Mouse (Mus musculus): ENCODE data around the gene Unc5b.
"Not testable (repeated sequence)": the region's sequence is repeated elsewhere in the genome, so short reads cannot be mapped to it uniquely, and the experiment has no call there.

The Unc5b gene

DNA sequence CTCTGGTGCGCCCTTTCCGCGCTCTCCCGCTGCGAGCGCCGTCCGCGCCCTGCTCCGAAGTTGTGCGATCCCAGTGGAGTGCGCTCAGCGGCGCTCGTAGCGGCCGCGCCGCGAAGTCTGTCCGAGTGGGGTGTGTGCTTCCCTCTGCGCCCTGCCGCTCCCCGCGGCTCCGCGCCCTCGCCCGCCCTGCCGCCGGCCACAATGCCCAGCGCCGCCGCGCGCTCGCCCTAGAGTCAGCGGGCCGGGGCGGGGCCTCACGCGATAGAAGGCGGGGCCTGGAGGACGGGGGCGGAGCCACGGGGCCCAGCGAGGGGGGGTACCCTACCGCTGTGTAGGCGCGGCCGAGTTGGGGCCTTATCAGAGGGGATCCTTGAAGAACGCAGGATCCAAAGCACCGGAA is at the start of gene Unc5b:
Gene Unc5b (minus strand): TSS at position 203 of the 400 bp plus-strand sequence.
- no peak for DNase-seq (ENCODE audit: low read depth)

GRCm38 (mm10) chr10:60879817-60880216 is 48.4 kb upstream of the Unc5b start:
- DNase-seq (ENCODE audit: low read depth), result no peak

- no peak for DNase-seq (ENCODE audit: low read depth)
These were observed 45.7 kb upstream of the Unc5b start for GRCm38 (mm10) chr10:60877075-60877474.

DNA sequence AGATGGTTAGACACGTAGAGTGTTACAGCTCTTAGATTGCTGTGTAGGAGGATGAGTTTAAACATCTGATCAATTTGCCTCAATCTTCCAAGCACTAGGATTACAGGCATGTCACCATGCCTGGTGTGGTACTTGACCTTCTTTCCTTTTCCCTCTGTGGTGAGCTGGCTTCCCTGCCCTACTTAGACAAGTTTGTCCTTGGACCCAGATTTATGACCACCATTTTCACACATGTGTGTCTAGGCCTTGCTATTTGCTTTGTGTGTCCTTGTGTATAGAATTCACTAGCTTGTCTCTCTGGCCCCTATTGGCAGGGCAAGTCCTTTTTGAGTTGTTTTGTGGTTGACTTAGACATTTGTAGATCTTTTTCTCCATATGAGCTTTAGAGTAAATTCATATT is 43.6 kb upstream of the Unc5b start:
- no peak for DNase-seq (ENCODE audit: low read depth)

GRCm38 (mm10) chr10:60863318-60863717 is 31.9 kb upstream of the Unc5b start:
- no peak for DNase-seq (ENCODE audit: low read depth)

DNA sequence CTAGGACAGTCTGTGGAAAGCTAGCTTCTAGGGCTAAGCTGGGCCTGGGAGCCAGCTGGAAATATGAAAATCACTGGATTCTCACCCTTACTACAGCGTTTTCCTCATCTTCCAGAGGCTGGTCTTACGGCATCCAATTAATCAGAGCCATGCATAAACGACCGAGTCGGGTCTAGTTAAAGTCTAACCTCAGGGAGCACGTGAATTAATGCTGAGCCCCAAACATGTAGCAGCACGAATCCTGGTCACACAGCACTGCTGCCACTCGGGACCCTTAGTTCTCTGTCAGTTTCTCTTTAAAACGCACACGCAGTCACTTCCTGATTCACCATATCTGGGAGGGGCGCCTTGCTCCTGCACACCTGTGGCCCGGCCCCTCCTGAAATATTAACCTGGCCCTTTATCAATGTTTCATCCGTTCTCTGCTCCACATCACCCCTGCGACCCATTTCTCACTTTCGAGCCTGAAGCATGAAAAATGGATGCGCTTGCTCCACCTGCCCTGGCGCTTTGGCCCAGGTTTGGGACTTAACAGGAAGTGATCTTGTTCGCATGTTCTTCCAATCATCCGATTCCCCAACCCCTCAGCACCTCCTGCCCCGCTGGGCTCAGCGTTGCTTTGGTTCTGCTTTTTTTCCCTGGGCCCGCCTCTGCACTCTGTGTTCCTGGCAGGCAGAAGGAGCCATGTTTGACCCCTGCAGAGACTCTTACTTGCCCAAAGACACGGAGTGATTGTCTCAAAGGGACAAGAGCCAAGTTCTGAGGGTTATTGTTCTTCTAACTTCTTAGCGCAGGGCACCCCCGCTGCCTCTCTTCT is 31.3 kb upstream of the Unc5b start:
- no peak for DNase-seq (ENCODE audit: low read depth)

GRCm38 (mm10) chr10:60845271-60845670 is 13.9 kb upstream of the Unc5b start:
- not testable (repeated sequence) for DNase-seq (ENCODE audit: low read depth)

GRCm38 (mm10) chr10:60838816-60839215 is 7.4 kb upstream of the Unc5b start:
- no peak for DNase-seq (ENCODE audit: low read depth)

GRCm38 (mm10) chr10:60834949-60835348 is 3.6 kb upstream of the Unc5b start:
- no peak for DNase-seq (ENCODE audit: low read depth)

DNA sequence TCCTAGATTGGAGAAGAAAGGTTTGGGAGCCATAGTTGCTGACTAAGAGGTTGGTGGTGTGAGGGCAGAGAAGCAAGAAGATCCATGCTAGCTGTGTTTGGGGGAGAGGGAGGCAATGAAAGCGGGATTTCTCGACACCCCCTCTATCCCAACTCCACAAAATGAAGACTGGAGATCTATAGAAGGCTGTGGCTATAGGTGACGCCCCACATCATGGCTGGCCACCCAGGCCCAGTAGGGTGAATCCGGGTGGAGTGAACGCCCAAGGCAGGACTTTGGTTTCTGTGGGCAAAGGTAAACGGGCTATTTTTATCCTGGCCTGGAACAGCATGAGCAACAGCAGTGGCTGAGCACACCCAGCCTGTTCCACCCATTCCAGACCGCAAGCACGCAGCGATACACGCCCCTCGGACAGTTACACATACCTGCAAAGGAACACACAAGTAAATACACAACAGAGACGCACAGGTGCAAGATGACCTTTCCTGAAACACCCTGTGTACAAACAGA is 1.3 kb upstream of the Unc5b start:
- DNase-seq (ENCODE audit: low read depth), result no peak

DNA sequence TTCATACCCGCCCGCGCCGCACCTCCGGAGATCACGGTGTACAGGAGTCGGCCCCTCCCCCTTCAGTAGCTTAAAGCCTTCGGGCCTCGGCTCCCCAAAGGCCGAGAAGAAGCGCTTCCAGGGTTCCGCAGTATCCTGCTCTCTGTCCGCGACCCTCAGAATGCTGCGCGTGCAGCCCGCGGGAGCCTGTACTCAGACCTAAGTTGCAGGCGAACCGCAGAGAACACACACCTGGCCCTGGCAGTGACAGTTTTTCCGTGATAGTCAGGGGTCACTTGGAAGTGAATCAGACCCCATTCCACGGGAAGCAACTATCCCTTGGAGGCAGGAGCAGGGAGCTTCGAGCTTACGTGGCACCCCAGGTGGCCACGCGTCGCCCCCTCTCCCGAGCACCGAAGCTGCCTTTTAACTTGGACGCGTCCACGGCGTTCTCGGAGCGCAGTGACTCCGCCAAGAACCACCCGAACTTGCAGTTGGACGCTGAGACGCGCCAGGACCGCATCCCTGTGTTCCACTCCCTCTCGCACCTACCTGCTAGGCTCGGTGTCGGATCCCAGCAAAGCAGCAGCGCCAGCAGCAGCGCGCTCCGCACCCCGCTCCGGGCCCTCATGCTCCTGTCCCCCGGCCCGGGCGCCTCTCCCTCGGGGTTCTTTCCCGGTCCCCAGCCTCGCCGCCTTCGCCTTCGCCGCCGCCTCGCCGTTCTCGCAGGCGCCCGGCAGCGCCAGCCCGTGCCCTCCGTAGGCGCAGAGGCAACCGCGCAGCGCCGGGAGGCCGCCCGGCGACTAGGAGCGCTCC is 628 bp downstream of the Unc5b start:
- no peak for DNase-seq (ENCODE audit: low read depth)

DNA sequence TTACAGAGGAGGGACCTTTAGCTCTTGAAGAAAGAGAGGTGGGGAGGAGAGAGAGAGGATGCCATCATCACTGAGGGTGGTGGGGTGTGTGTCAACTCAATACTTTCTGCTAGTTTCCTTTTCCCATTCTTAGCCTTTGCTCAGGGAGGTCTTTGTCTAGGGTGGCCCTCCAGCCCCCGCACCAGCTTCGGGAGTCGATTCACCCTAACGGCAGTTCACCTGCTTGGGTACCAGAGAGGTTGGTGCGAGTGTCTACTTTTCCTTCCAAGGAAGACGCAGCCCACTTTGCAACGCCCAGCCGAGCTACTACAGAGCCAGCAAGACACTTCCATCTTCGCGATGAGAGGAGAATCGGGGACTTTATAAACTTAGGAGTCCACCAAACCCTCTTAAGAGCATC is 1.4 kb downstream of the Unc5b start:
- no peak for DNase-seq (ENCODE audit: low read depth)

GRCm38 (mm10) chr10:60829071-60829470 is 2.3 kb downstream of the Unc5b start:
- no peak for DNase-seq (ENCODE audit: low read depth)

DNA sequence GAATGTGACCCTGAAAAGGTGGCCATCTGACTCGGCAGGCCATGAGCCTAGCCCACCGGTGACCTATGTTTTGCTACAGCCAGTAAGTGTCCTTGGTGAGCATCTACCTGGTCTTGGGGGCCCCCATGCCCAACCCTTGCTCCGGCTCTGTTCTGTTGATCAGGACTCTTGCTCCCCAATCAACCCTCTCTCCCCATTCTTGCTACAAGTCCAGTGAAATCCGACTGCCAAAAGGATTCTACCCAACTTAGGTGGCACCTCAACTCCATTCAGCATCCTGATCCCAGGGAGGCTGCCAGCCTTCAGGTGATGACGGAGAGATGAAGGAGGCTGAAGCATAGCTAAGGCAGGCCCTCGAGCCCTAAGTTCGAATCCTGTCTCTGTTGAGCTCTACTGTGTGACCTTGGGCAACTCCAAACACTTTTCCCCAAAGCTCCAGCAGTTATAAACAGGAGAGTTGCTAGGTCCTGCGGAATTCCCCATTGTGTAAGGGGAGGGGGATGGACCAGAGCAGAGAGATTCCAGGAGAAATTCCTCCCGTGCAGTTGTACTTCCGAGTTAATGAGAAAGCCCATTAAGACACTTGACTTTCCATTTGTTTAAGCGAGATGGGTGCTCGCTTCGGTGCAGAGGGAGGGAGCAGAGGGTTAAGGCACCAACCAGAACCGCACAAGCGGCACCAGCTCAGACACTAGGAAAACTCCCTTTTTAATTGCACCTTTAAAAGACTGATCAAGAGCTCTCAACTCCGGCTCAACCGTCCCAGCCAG is 3.3 kb downstream of the Unc5b start:
- no peak for DNase-seq (ENCODE audit: low read depth)

- DNase-seq (ENCODE audit: low read depth), result no peak
These were observed 4.1 kb downstream of the Unc5b start for GRCm38 (mm10) chr10:60827266-60827665.

GRCm38 (mm10) chr10:60826461-60827237 is 4.7 kb downstream of the Unc5b start:
- DNase-seq (ENCODE audit: low read depth), result no peak

DNA sequence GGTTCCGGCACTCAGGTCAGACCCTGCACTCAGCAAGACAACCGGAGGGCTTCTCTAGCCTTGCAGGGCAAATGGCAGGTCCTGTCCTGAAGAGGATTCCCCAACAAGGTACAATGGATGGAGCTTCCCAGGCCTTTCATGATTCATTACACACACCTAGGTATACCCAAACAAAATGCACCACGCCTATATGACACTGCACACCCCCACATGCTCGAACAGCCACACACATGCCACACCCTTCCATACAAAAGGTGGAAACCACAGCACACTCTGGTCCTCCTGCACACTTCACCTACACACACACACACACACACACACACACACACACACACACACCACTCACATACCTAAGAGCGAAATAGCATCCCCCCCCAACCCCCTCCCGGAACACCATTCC is 5.4 kb downstream of the Unc5b start:
- no peak for DNase-seq (ENCODE audit: low read depth)

DNA sequence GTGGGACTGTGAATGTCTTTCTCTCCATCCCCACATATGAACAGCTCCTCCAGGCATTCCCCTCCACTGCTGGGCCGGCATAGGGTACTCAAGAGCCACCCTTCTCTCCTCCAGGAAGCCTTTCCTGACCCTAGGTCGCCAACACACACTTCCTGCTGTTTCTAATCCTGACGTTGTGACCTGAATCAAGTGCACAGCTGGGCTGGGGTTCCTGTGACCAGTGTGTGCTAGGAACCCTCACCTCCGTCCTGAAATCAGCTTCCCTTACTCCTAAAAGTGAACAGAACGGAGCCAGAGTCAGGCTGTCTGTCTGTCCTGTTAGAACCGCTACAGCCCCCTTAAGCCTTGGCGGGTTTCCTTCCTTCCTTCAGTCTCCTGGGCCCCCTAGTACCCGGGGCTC is 7.6 kb downstream of the Unc5b start:
- DNase-seq (ENCODE audit: low read depth), result no peak

DNA sequence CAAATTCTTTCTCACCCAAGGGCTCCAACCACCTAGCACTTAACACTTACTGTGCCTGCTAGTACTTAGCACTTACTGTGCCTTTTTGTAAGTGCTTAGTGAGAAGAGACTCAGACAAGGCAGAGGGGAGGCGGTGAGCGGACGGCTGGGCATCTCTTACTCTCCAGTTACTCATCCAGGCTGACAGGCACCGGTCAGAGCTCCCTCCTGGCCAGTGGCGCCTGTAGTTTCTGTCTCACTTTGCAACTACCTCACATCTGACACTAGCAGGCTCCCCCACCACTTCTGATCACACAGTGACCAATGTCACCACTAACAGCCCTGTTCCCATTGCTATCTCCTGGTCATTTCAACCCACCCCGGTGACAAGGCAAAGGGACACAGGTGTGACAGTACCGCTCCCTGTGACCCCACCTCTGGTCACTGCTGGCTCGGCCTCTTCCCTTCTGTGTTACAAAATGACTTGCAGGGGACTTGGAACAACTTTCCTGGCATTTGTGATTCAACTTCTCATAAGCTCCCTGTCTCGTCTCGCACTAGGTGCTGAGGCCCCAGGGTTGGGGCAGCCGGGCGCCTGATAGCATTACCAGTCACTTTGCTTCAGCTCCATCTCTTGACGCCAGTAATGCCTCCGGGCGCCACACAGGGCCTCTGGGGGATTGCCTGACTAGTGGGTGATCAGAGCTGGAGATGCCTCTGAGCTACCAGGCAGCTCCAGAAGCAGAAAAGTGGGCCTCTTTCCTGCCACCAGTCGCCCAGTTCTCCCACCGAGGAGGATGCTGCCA is 8.5 kb downstream of the Unc5b start:
- DNase-seq (ENCODE audit: low read depth), result no peak

DNA sequence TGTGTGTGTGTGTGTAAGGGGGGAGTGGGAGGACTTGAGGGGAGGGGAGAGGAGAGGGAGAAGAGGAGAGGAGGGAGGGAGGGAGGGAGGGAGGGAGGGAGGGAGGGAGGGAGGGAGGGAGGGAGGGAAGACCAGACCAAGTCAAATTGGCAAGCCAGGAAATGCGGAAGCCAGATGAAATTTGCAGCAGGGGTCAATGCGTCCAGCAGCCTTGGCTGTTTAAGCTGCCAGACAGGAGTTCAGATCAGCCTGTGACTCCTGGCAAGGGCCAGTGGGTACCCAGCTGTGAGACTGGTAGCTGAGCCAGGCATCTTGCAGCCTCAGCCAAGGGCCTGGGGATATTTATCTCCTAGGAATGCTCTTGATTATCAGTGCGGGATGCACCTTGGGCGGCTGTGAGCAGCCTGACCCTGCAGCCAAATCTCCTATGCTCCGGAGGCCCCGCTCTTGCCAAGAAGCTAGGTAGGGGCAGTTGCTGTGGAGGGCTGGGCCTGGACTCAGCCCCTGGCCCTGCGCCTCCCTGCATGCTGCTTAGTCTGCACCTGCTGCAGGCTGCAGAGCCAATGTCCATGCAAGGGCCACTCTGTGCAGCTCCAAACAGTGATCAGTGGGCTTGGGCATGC is 9.5 kb downstream of the Unc5b start:
- DNase-seq (ENCODE audit: low read depth), result no peak
